Mouse (Mus musculus) forebrain, embryonic 16.5 days (tissue): ENCODE measurements around the gene Cdk9. TPM values are rescaled to one million over a fixed set of nuclear protein-coding genes. Genes with fewer than 3 reads are reported as not detected.

Source experiments
- ATAC-seq: fragments of 200-750 bp; cut with Nextera tagmentation; 2 replicates; pipeline ENCODE4 v1.8.0; 2017; ENCODE audit warnings: mild to moderate bottlenecking, moderate library complexity
- H3K27ac ChIP-seq: fragments of 300-500 bp; sonication (generic); 2 replicates; pipeline ENCODE4 v1.5.1; 2014; ENCODE audit warnings: low read length, control low read depth
- H3K27me3 ChIP-seq: fragments of 300-500 bp; sonication (generic); replicated peaks from 2 replicates; pipeline ENCODE4 v1.6.1; 2014; ENCODE audit warnings: low read length; ENCODE audit not compliant: control insufficient read depth, insufficient read depth
- H3K36me3 ChIP-seq: fragments of 300-500 bp; sonication (generic); 2 replicates; pipeline ENCODE4 v1.6.1; 2014; ENCODE audit not compliant: control insufficient read depth, insufficient read depth
- H3K4me1 ChIP-seq: fragments of 300-500 bp; sonication (generic); replicated peaks from 2 replicates; pipeline ENCODE4 v1.6.1; 2014; ENCODE audit warnings: low read length; ENCODE audit not compliant: control insufficient read depth, insufficient read depth
- H3K4me2 ChIP-seq: fragments of 300-500 bp; sonication (generic); 2 replicates; pipeline ENCODE4 v1.6.1; 2014; ENCODE audit warnings: mild to moderate bottlenecking, low read length, control low read depth
- H3K4me3 ChIP-seq: fragments of 300-500 bp; sonication (generic); replicated peaks from 2 replicates; pipeline ENCODE4 v1.5.1; 2014; ENCODE audit warnings: mild to moderate bottlenecking, low read length, control low read depth
- H3K9ac ChIP-seq: fragments of 300-500 bp; sonication (generic); replicated peaks from 2 replicates; pipeline ENCODE4 v1.6.1; 2014; ENCODE audit warnings: low read depth, low read length, control low read depth
- H3K9me3 ChIP-seq: fragments of 300-500 bp; sonication (generic); 2 replicates; pipeline ENCODE4 v1.6.1; 2016; ENCODE audit warnings: low read length; ENCODE audit not compliant: control insufficient read depth
- WGBS: fragments of 180-500 bp; shearing (Covaris S2); extraction: QIAGEN DNeasy Blood & Tissue Kit; methylation state at CpG from one replicate; pipeline ENCODE4 v1.1.7; 2014; 5-methylcytosine and 5-hydroxymethylcytosine counted together
- polyA plus RNA-seq: library from polyadenylated mRNA; unstranded; fragments of >200 nt; fragmentation: Nextera tagmentation; extraction: Ambion mirVana; gene quantifications from 2 replicates; pipeline ENCODE4 v1.2.1, GENCODE M21; 2015

Gene Cdk9
- polyA plus RNA-seq, 1 experiment from 2014 or later, result 85.0 TPM

GRCm38 (mm10) chr2:32703046-32703445, 9.8 kb downstream of the Cdk9 start:
- no peaks in the 10 kb centered on the region for H3K9me3 ChIP-seq
- peaks cover 9% of the 10 kb centered on the region for H3K36me3 ChIP-seq
- H3K9ac ChIP-seq, result no peak overlapping the region
- no peaks in the 10 kb centered on the region for H3K4me1 ChIP-seq
- no peak overlapping the region for H3K27ac ChIP-seq
- H3K4me2 ChIP-seq, result no peak overlapping the region
- no peak overlapping the region for H3K4me3 ChIP-seq
- no peak for ATAC-seq
- H3K27me3 ChIP-seq, result no peaks in the 10 kb centered on the region
- WGBS, result 94% methylated on average over 8 of the region's 8 CpGs

GRCm38 (mm10) chr2:32700966-32701743, 11.7 kb downstream of the Cdk9 start:
- Histone ChIP-seq H3K4me3 (no peak overlapping the region), H3K9me3 (no peaks in the 10 kb centered on the region), H3K36me3 (peaks cover 5% of the 10 kb centered on the region), H3K9ac (no peak overlapping the region), H3K4me2 (no peak overlapping the region), H3K4me1 (no peaks in the 10 kb centered on the region), H3K27ac (no peak overlapping the region), H3K27me3 (no peaks in the 10 kb centered on the region)
- 89% methylated on average over 14 of the region's 14 CpGs for WGBS
- no peak for ATAC-seq

- Histone ChIP-seq H3K4me3 (no peak overlapping the region), H3K36me3 (no peaks in the 10 kb centered on the region), H3K27ac (no peak overlapping the region), H3K4me2 (no peak overlapping the region), H3K4me1 (no peaks in the 10 kb centered on the region), H3K27me3 (no peaks in the 10 kb centered on the region), H3K9me3 (no peaks in the 10 kb centered on the region), H3K9ac (no peak overlapping the region)
- 81% methylated on average over 6 of the region's 6 CpGs for WGBS
- ATAC-seq, result no peak
Observed at GRCm38 (mm10) chr2:32699680-32700079, 13.2 kb downstream of the Cdk9 start.

DNA sequence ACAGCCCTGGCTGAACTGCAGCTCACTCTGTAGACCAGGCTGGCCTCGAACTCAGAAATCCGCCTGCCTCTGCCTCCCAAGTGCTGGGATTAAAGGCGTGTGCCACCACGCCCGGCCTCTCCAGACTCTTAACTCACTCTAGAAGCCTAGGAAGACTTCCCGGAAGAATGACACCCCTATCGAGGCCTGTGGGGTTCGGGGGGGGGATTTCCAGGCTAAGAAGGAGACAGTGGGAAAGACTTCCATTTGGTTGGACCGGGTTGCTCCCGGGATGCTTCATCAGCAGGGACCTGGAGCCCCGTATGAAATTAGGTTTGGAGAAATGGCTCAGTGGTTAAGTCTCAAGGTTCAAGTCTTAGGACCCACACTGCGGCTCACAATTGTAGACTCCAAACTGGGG, 18.2 kb downstream of the Cdk9 start:
- H3K9me3 ChIP-seq, result no peaks in the 10 kb centered on the region
- peak overlapping the region; percentile 60; the same call in 1 of the 2 replicates for H3K9ac ChIP-seq
- no peaks in the 10 kb centered on the region for H3K36me3 ChIP-seq
- 90% methylated on average over 12 of the region's 12 CpGs for WGBS
- peak overlapping the region; percentile 74 for H3K4me3 ChIP-seq
- peak overlapping the region; percentile 72 for H3K4me2 ChIP-seq
- H3K27ac ChIP-seq, result peak overlapping the region; percentile 56; the same call in 1 of the 2 replicates
- ATAC-seq, result no peak
- H3K27me3 ChIP-seq, result no peaks in the 10 kb centered on the region
- H3K4me1 ChIP-seq, result peaks cover 12% of the 10 kb centered on the region

DNA sequence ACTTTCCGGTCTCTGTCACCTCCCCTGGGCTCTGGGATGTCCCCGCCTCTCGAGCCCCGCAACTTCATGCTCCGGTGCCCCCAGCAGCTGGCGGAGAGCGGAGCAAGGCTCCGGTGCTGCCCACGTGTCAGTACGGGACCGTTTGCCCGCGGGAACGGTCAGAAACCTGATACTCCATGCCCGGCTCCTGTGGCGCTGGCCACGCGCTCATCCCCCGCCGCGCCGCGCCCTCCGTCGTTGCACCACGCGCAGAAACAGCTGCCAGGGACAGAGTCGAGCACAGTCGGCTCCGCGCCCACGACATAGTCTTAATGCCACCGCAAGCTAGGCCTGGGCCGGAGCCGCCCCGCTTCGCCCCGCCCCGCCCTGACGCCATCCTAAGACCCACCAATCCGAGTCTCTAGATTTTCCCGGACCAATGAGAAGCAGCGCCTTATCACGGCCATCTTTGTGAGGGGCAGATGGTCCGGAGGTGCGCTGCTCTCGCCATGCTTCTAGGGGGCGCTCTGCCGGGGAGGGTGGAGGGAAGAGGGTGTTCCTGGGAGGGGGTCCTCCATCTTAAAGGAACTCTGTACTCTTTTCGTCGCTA, 19.0 kb downstream of the Cdk9 start:
- H3K9me3 ChIP-seq, result no peaks in the 10 kb centered on the region
- peak overlapping the region; percentile 76 for H3K4me2 ChIP-seq
- peak overlapping the region; percentile 74 for H3K4me3 ChIP-seq
- H3K4me1 ChIP-seq, result peaks cover 15% of the 10 kb centered on the region
- WGBS, result under 1% methylated on average over 50 of the region's 51 CpGs
- peak overlapping the region; percentile 59 for H3K27ac ChIP-seq
- H3K9ac ChIP-seq, result peak overlapping the region; percentile 82
- peak; percentile 99 for ATAC-seq
- H3K36me3 ChIP-seq, result no peaks in the 10 kb centered on the region
- no peaks in the 10 kb centered on the region for H3K27me3 ChIP-seq

DNA sequence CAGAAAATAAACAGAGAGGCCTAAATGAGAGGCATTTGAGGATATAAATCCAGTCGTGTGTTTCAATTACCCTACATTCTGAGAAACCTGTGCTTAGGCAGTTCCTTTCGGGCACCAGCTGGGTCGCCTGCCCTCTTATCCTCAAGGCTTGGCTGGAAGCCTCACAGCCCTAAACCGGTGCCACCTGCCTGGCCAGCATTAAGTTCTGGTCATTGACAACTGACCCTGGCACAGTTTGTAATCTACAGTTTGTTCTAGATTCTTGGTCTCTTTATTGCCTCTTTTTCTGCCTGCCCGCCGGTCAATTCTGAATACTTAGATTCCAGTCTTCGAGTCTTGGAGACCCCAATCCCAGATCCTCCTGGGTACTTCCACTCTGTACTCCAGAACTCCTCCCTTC, 19.6 kb downstream of the Cdk9 start:
- Histone ChIP-seq H3K9ac (peak overlapping the region; percentile 82), H3K4me3 (peak overlapping the region; percentile 74), H3K4me2 (peak overlapping the region; percentile 76), H3K27me3 (no peaks in the 10 kb centered on the region), H3K36me3 (no peaks in the 10 kb centered on the region), H3K27ac (no peak overlapping the region), H3K4me1 (peaks cover 15% of the 10 kb centered on the region), H3K9me3 (no peaks in the 10 kb centered on the region)
- 20% methylated on average over 7 of the region's 7 CpGs for WGBS
- no peak for ATAC-seq

DNA sequence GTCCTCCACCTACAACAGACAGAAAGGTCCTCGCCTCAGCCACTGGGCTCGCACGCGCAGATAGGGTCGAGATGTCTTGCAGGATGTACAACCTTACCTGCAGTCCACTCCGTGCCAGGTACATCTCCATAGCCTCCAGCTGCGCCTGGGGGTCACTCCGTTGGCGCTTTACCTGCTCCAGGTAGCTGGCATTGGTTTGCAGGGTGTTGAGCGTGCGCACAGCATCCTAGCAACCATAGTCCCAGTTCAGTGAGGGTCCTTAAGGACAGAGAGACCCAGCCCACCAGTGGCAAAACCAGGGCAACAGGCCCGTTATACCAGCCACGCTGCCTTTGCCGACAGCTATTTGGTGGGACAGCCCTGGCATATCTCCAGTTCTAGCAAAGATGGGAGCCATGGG, 20.4 kb downstream of the Cdk9 start:
- H3K27me3 ChIP-seq, result no peaks in the 10 kb centered on the region
- no peak overlapping the region for H3K4me3 ChIP-seq
- H3K4me1 ChIP-seq, result peaks cover 15% of the 10 kb centered on the region
- no peak overlapping the region for H3K4me2 ChIP-seq
- 92% methylated on average over 14 of the region's 14 CpGs for WGBS
- ATAC-seq, result no peak
- H3K9me3 ChIP-seq, result no peaks in the 10 kb centered on the region
- no peak overlapping the region for H3K9ac ChIP-seq
- H3K36me3 ChIP-seq, result no peaks in the 10 kb centered on the region
- H3K27ac ChIP-seq, result no peak overlapping the region

- no peak overlapping the region for H3K27ac ChIP-seq
- no peak for ATAC-seq
Observed at GRCm38 (mm10) chr2:32691041-32691440, 21.8 kb downstream of the Cdk9 start.

DNA sequence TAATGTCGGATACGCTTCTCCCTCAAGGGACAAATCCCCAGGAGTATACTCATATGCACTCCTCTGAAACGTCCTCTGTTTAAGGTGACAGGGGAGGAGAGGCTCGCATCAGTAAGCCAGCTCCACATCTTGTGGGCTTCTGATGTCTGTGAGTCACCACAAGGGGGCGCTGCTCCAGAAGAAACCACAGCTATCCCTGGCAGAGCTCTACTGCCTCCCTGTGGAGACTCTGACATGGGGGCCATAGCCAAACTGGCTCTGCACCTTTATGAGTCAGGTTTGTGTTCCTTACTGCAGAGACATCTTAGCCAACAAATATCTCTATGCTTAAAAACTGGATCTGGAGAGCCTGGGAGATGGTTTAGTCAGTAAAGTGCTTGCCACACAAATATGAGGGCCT, 23.5 kb downstream of the Cdk9 start:
- 16% methylated on average over 5 of the region's 5 CpGs for WGBS
- Histone ChIP-seq H3K9ac (no peak overlapping the region), H3K36me3 (peaks cover 11% of the 10 kb centered on the region), H3K27me3 (no peaks in the 10 kb centered on the region), H3K4me1 (peaks cover 15% of the 10 kb centered on the region), H3K4me2 (no peak overlapping the region), H3K4me3 (no peak overlapping the region), H3K27ac (no peak overlapping the region), H3K9me3 (no peaks in the 10 kb centered on the region)
- no peak for ATAC-seq

More at GRCm38 (mm10) chr2:32691041-32691440, 21.8 kb downstream of the Cdk9 start:
- Histone ChIP-seq H3K36me3 (peaks cover 6% of the 10 kb centered on the region), H3K4me1 (peaks cover 15% of the 10 kb centered on the region), H3K9ac (no peak overlapping the region), H3K9me3 (no peaks in the 10 kb centered on the region), H3K4me3 (no peak overlapping the region), H3K4me2 (no peak overlapping the region), H3K27me3 (no peaks in the 10 kb centered on the region)
- WGBS, result 89% methylated on average over 11 of the region's 11 CpGs
